Mouse (Mus musculus) heart, embryonic 15.5 days (tissue): Measurements from ENCODE around the gene Dmap1. TPM values are rescaled to one million over a fixed set of nuclear protein-coding genes. Genes with fewer than 3 reads are reported as not detected.

Experiments
- ATAC-seq: fragments of 200-750 bp; cut with Nextera tagmentation; replicated peaks from 2 replicates; pipeline ENCODE4 v1.8.0; 2017; ENCODE audit warnings: low read depth, moderate TSS enrichment; ENCODE audit not compliant: insufficient number of reproducible peaks, insufficient read depth, low FRiP score
- H3K27ac ChIP-seq: fragments of 300-500 bp; sonication (generic); 2 replicates; pipeline ENCODE4 v1.5.1; 2015; ENCODE audit warnings: mild to moderate bottlenecking, inconsistent platforms
- H3K27me3 ChIP-seq: fragments of 300-500 bp; sonication (generic); 2 replicates; pipeline ENCODE4 v1.6.1; 2015; ENCODE audit warnings: inconsistent platforms
- H3K36me3 ChIP-seq: fragments of 300-500 bp; sonication (generic); 2 replicates; pipeline ENCODE4 v1.6.1; 2015; ENCODE audit warnings: mild to moderate bottlenecking, inconsistent platforms
- H3K4me1 ChIP-seq: fragments of 300-500 bp; sonication (generic); replicated peaks from 2 replicates; pipeline ENCODE4 v1.6.1; 2015; ENCODE audit warnings: inconsistent platforms
- H3K4me2 ChIP-seq: fragments of 300-500 bp; sonication (generic); 2 replicates; pipeline ENCODE4 v1.6.1; 2015; ENCODE audit warnings: inconsistent platforms, mild to moderate bottlenecking, moderate library complexity
- H3K4me3 ChIP-seq: fragments of 300-500 bp; sonication (generic); 2 replicates; pipeline ENCODE4 v1.5.1; 2015; ENCODE audit warnings: mild to moderate bottlenecking, inconsistent platforms
- H3K9ac ChIP-seq: fragments of 300-500 bp; sonication (generic); 2 replicates; pipeline ENCODE4 v1.6.1; 2015; ENCODE audit warnings: mild to moderate bottlenecking, inconsistent platforms
- H3K9me3 ChIP-seq: fragments of 300-500 bp; sonication (generic); replicated peaks from 2 replicates; pipeline ENCODE4 v1.6.1; 2016; ENCODE audit warnings: inconsistent platforms
- WGBS: fragments of 180-500 bp; shearing (Covaris S2); methylation state at CpG from one replicate; pipeline ENCODE4 v1.1.7; 2015; ENCODE audit warnings: mixed read lengths; 5-methylcytosine and 5-hydroxymethylcytosine counted together
- polyA plus RNA-seq: library from polyadenylated mRNA; unstranded; fragments of >200 nt; fragmentation: Nextera tagmentation; extraction: Ambion mirVana; gene quantifications from 2 replicates; pipeline ENCODE4 v1.2.1, GENCODE M21; 2015

The Dmap1 gene
- polyA plus RNA-seq, 1 experiment from 2014 or later = 35.8 TPM

DNA sequence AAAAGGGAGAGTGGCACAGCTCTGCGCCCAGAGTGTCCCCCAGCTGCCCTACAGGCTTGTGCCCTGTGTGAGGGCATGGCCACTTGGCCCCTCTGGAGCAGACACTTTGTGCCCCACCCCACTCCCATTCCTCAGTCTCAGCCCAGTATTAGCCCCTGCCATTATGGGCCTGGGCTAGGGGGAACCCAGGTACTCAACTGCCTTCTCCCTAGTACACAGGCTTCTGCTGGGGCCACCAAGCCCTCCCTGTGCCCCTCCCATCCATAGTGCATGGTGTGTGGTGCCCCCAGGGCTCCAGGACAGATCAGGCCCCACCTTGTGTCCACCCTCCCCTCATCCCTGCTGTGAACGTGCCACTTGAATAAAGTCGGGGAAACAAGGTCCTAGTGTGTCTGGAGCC, 8.2 kb downstream of the Dmap1 start:
- no peak overlapping the region for H3K4me3 ChIP-seq
- H3K27me3 ChIP-seq = no peaks in the 10 kb centered on the region
- no peak overlapping the region for H3K9ac ChIP-seq
- no peak for ATAC-seq
- H3K4me1 ChIP-seq = no peaks in the 10 kb centered on the region
- H3K36me3 ChIP-seq = peaks cover 61% of the 10 kb centered on the region
- no peak overlapping the region for H3K27ac ChIP-seq
- 73% methylated on average over 3 of the region's 3 CpGs for WGBS
- H3K9me3 ChIP-seq = no peaks in the 10 kb centered on the region
- no peak overlapping the region for H3K4me2 ChIP-seq

- 69% methylated on average over 9 of the region's 9 CpGs for WGBS
These were observed 10.0 kb downstream of the Dmap1 start for GRCm38 (mm10) chr4:117672042-117672441.

GRCm38 (mm10) chr4:117669874-117670273, 12.2 kb downstream of the Dmap1 start:
- no peak for ATAC-seq

More at GRCm38 (mm10) chr4:117672042-117672441, 10.0 kb downstream of the Dmap1 start:
- H3K4me3 ChIP-seq = no peak overlapping the region
- no peaks in the 10 kb centered on the region for H3K27me3 ChIP-seq
- no peak overlapping the region for H3K27ac ChIP-seq
- no peaks in the 10 kb centered on the region for H3K4me1 ChIP-seq
- H3K9me3 ChIP-seq = no peaks in the 10 kb centered on the region
- H3K9ac ChIP-seq = no peak overlapping the region
- H3K4me2 ChIP-seq = no peak overlapping the region
- H3K36me3 ChIP-seq = peaks cover 45% of the 10 kb centered on the region
- 0 out of 2 replicates have a peak, but pooled peaks have one; percentile 28 for ATAC-seq

DNA sequence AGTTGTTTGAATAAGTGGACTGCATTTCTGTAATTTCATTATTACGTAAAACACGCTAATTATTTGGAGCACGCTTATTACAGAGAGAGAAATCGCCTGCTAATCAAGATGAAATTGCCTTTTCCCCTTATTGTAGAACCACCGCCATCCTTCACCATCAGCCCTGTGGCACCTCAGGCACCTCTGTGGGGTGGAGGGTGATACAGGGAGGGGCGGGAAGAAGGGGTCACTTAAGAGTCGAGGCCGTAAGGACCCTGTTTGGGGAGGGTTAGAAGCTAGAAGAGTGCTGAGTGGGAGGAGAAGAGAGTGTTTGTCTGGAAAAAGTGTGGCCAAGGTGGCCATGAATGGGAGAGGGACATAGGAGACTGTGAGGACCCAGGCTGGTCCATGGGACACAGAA, 16.0 kb downstream of the Dmap1 start:
- Histone ChIP-seq H3K4me2 (no peak overlapping the region), H3K9ac (no peak overlapping the region), H3K9me3 (no peaks in the 10 kb centered on the region), H3K4me1 (no peaks in the 10 kb centered on the region), H3K27ac (no peak overlapping the region), H3K27me3 (no peaks in the 10 kb centered on the region), H3K36me3 (no peaks in the 10 kb centered on the region), H3K4me3 (no peak overlapping the region)
- 81% methylated on average over 8 of the region's 8 CpGs for WGBS
- no peak for ATAC-seq

More at GRCm38 (mm10) chr4:117669874-117670273, 12.2 kb downstream of the Dmap1 start:
- H3K4me3 ChIP-seq = no peak overlapping the region
- peaks cover 25% of the 10 kb centered on the region for H3K36me3 ChIP-seq
- no peaks in the 10 kb centered on the region for H3K27me3 ChIP-seq
- WGBS = 70% methylated on average over 7 of the region's 7 CpGs
- no peak overlapping the region for H3K9ac ChIP-seq
- no peak overlapping the region for H3K27ac ChIP-seq
- no peaks in the 10 kb centered on the region for H3K4me1 ChIP-seq
- H3K9me3 ChIP-seq = no peaks in the 10 kb centered on the region
- no peak overlapping the region for H3K4me2 ChIP-seq

GRCm38 (mm10) chr4:117665531-117665930, 16.5 kb downstream of the Dmap1 start:
- no peak for ATAC-seq
- Histone ChIP-seq H3K4me1 (no peaks in the 10 kb centered on the region), H3K9ac (no peak overlapping the region), H3K4me2 (no peak overlapping the region), H3K36me3 (no peaks in the 10 kb centered on the region), H3K4me3 (no peak overlapping the region), H3K27me3 (no peaks in the 10 kb centered on the region), H3K9me3 (no peaks in the 10 kb centered on the region), H3K27ac (no peak overlapping the region)
- WGBS = 86% methylated on average over 7 of the region's 7 CpGs

- Histone ChIP-seq H3K4me3 (no peak overlapping the region), H3K27ac (no peak overlapping the region), H3K36me3 (no peaks in the 10 kb centered on the region), H3K4me1 (no peaks in the 10 kb centered on the region; the same call in 1 of the 2 replicates), H3K9ac (no peak overlapping the region), H3K9me3 (no peaks in the 10 kb centered on the region), H3K4me2 (no peak overlapping the region), H3K27me3 (no peaks in the 10 kb centered on the region)
- WGBS = 90% methylated on average over 10 of the region's 10 CpGs
- no peak for ATAC-seq
These were observed 17.5 kb downstream of the Dmap1 start for GRCm38 (mm10) chr4:117664411-117665137.

DNA sequence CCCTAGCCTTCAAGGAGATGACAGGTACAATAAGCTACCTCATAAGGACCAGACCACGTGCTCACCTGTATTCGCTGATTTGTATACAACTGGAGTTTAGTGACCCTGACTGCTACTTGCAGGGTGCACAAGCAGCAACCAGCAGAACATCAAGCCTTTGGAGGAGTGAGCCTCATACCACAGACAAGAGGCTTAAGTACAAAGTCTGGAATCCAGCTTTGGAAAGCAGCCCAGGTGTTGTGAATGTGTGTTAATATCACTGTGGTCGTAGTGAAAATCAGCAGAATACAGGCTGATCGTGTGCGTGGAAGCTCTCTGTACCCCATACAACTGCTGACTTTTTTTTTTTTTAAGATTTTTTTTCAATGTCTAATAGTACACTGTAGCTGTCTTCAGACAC, 22.1 kb downstream of the Dmap1 start:
- no peak for ATAC-seq
- Histone ChIP-seq H3K9me3 (no peaks in the 10 kb centered on the region), H3K4me2 (no peak overlapping the region), H3K9ac (no peak overlapping the region), H3K4me3 (no peak overlapping the region), H3K27ac (no peak overlapping the region), H3K36me3 (no peaks in the 10 kb centered on the region), H3K27me3 (no peaks in the 10 kb centered on the region), H3K4me1 (peaks cover 9% of the 10 kb centered on the region)
- WGBS = 78% methylated on average over 5 of the region's 5 CpGs

GRCm38 (mm10) chr4:117658582-117659444, 23.3 kb downstream of the Dmap1 start:
- no peak overlapping the region for H3K27ac ChIP-seq
- H3K4me2 ChIP-seq = no peak overlapping the region
- H3K27me3 ChIP-seq = no peaks in the 10 kb centered on the region
- H3K9me3 ChIP-seq = no peaks in the 10 kb centered on the region
- 57% methylated on average over 14 of the region's 14 CpGs for WGBS
- H3K4me3 ChIP-seq = no peak overlapping the region
- ATAC-seq = no peak
- H3K36me3 ChIP-seq = no peaks in the 10 kb centered on the region
- peaks cover 17% of the 10 kb centered on the region for H3K4me1 ChIP-seq
- H3K9ac ChIP-seq = no peak overlapping the region

DNA sequence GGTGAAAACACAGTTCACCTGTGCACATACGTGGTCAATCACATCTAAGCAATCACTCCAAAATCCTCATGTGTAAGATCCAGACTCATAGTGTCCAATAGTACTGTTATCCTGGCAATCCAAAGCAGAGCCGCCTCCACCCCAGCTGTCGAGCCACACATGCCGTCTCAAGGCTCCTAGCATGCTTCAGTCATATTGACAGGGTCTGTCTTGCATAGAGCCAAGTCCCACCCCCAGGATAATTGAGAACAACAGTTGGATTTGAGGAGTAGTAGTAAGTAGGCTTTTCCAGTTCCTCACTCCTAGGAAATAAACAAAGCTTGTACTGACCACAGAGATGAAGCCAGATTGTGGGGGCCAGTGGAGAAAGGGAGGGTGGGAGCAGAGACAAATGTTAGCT, 24.4 kb downstream of the Dmap1 start:
- Histone ChIP-seq H3K4me3 (no peak overlapping the region), H3K4me2 (no peak overlapping the region), H3K9me3 (no peaks in the 10 kb centered on the region), H3K9ac (no peak overlapping the region), H3K27me3 (no peaks in the 10 kb centered on the region), H3K4me1 (peaks cover 17% of the 10 kb centered on the region), H3K27ac (no peak overlapping the region), H3K36me3 (no peaks in the 10 kb centered on the region)
- 81% methylated on average over 4 of the region's 4 CpGs for WGBS
- ATAC-seq = no peak

DNA sequence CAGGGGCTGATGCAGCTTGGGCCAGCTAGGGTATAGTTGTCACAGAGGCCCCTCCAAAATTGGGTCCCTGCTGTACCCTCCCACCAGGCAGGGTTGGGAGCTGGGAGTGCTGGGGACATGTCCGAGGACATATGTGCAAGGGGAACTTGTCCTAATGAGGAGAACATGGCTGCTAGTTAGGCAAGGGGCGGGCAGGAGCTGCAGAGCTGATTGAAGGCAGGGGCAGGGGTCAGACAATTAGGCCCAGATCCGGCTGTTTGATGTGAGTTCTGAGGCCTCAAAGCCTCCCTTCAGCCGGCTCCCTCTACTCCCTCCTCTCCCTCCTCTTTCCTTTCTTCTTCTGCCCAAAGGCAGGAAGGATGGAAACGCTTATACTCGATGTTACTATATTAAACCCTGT, 25.1 kb downstream of the Dmap1 start:
- Histone ChIP-seq H3K9ac (no peak overlapping the region), H3K27me3 (no peaks in the 10 kb centered on the region), H3K9me3 (no peaks in the 10 kb centered on the region), H3K4me1 (peaks cover 17% of the 10 kb centered on the region), H3K4me2 (no peak overlapping the region), H3K36me3 (no peaks in the 10 kb centered on the region), H3K4me3 (no peak overlapping the region), H3K27ac (no peak overlapping the region)
- WGBS = 77% methylated on average over 6 of the region's 6 CpGs
- no peak for ATAC-seq

DNA sequence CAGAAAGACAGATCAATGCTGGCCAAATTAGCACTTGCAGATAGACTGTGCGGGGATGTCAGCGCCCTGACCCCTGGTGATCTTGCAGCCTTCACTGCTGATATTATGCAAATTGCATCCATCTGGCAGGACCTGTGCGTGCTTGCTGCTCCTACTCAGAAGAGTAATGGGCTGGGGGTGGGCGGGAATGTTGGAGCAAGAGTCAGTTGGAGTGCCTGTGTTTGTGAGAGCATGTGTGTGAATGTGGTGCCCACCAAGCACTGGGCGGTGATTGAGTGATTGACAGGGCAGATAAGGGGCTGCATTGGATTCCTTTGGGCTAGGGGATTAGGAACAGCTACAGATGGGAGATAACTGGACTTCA, 26.6 kb downstream of the Dmap1 start:
- H3K9ac ChIP-seq = no peak overlapping the region
- WGBS = 45% methylated on average over 5 of the region's 5 CpGs
- no peaks in the 10 kb centered on the region for H3K27me3 ChIP-seq
- H3K36me3 ChIP-seq = 0 out of 2 replicates have a peak, but pooled peaks cover under 1% of the 10 kb centered on the region
- no peak overlapping the region for H3K4me3 ChIP-seq
- H3K4me2 ChIP-seq = no peak overlapping the region
- H3K9me3 ChIP-seq = no peaks in the 10 kb centered on the region
- ATAC-seq = no peak
- H3K4me1 ChIP-seq = peaks cover 19% of the 10 kb centered on the region
- H3K27ac ChIP-seq = no peak overlapping the region
